Mouse (Mus musculus): ENCODE measurements around the gene Traf4. TPM values are rescaled to one million over a fixed set of nuclear protein-coding genes. Genes with fewer than 3 reads are reported as not detected.

Gene Traf4
- polyA plus RNA-seq, 1 experiment from 2014 or later: 83.8 TPM

GRCm38 (mm10) chr11:78177903-78178858 lies 12.8 kb upstream of the Traf4 start:
- H3K4me3 ChIP-seq (ENCODE audit: low read depth, low read length): peak overlapping the region; percentile 35
- H3K4me1 ChIP-seq (ENCODE audit: control insufficient read depth, insufficient read depth, low read length): peaks cover 30% of the 10 kb centered on the region
- H3K4me2 ChIP-seq (ENCODE audit: low read length): peak overlapping the region; percentile 74
- WGBS: under 1% methylated on average over 56 of the region's 84 CpGs
- peak; percentile 90 for ATAC-seq
- peak overlapping the region; percentile 76 for H3K27ac ChIP-seq (ENCODE audit: low read length)
- H3K27me3 ChIP-seq (ENCODE audit: control insufficient read depth, insufficient read depth, low read depth, low read length): no peaks in the 10 kb centered on the region
- H3K9ac ChIP-seq (ENCODE audit: low read depth, low read length): peak overlapping the region; percentile 54
- H3K9me3 ChIP-seq (replicated peaks; ENCODE audit: control insufficient read depth, low read length, poor library complexity, severe bottlenecking): no peaks in the 10 kb centered on the region
- H3K36me3 ChIP-seq (ENCODE audit: control insufficient read depth, insufficient read depth, low read length): peaks cover 13% of the 10 kb centered on the region

GRCm38 (mm10) chr11:78177437-78177836 lies 12.0 kb upstream of the Traf4 start:
- ATAC-seq: no peak
- peak overlapping the region; percentile 64 for H3K4me3 ChIP-seq (ENCODE audit: low read depth, low read length)
- H3K27ac ChIP-seq (ENCODE audit: low read length): no peak overlapping the region; the same call in 1 of the 2 replicates
- peak overlapping the region; percentile 74 for H3K4me2 ChIP-seq (ENCODE audit: low read length)
- no peaks in the 10 kb centered on the region for H3K9me3 ChIP-seq (replicated peaks; ENCODE audit: control insufficient read depth, low read length, poor library complexity, severe bottlenecking)
- WGBS: 3% methylated on average over 10 of the region's 10 CpGs
- H3K36me3 ChIP-seq (ENCODE audit: control insufficient read depth, insufficient read depth, low read length): peaks cover 13% of the 10 kb centered on the region
- H3K4me1 ChIP-seq (ENCODE audit: control insufficient read depth, insufficient read depth, low read length): peaks cover 30% of the 10 kb centered on the region
- H3K9ac ChIP-seq (ENCODE audit: low read depth, low read length): peak overlapping the region; percentile 7; the same call in 1 of the 2 replicates
- H3K27me3 ChIP-seq (ENCODE audit: control insufficient read depth, insufficient read depth, low read depth, low read length): no peaks in the 10 kb centered on the region

- Histone ChIP-seq H3K4me2 (ENCODE audit: low read length) (peak overlapping the region; percentile 74), H3K9ac (ENCODE audit: low read depth, low read length) (peak overlapping the region; percentile 7; the same call in 1 of the 2 replicates), H3K9me3 (replicated peaks; ENCODE audit: control insufficient read depth, low read length, poor library complexity, severe bottlenecking) (no peaks in the 10 kb centered on the region), H3K4me1 (ENCODE audit: control insufficient read depth, insufficient read depth, low read length) (peaks cover 25% of the 10 kb centered on the region), H3K27ac (ENCODE audit: low read length) (peak overlapping the region; percentile 55), H3K4me3 (ENCODE audit: low read depth, low read length) (peak overlapping the region; percentile 64), H3K36me3 (ENCODE audit: control insufficient read depth, insufficient read depth, low read length) (peaks cover 13% of the 10 kb centered on the region), H3K27me3 (ENCODE audit: control insufficient read depth, insufficient read depth, low read depth, low read length) (no peaks in the 10 kb centered on the region)
- WGBS: under 1% methylated on average over 23 of the region's 23 CpGs
- no peak for ATAC-seq
These were observed 11.5 kb upstream of the Traf4 start for GRCm38 (mm10) chr11:78176905-78177331.

GRCm38 (mm10) chr11:78176402-78176862 lies 11.0 kb upstream of the Traf4 start, which contains the start of the genes Nek8 and Tlcd1:
Gene Nek8 (minus strand): TSS chr11:78176675.
Gene Tlcd1 (plus strand): TSS chr11:78176711.
- 0 out of 2 replicates have a peak, but pooled peaks have one; percentile 21 for ATAC-seq
- Histone ChIP-seq H3K27me3 (ENCODE audit: control insufficient read depth, insufficient read depth, low read depth, low read length) (no peaks in the 10 kb centered on the region), H3K4me2 (ENCODE audit: low read length) (peak within 1 kb of the TSS; percentile 74), H3K4me3 (ENCODE audit: low read depth, low read length) (peak within 1 kb of the TSS; percentile 64), H3K9me3 (replicated peaks; ENCODE audit: control insufficient read depth, low read length, poor library complexity, severe bottlenecking) (no peaks in the 10 kb centered on the region), H3K4me1 (ENCODE audit: control insufficient read depth, insufficient read depth, low read length) (peaks cover 20% of the 10 kb centered on the region), H3K36me3 (ENCODE audit: control insufficient read depth, insufficient read depth, low read length) (peaks cover 13% of the 10 kb centered on the region), H3K27ac (ENCODE audit: low read length) (peak within 1 kb of the TSS; percentile 55), H3K9ac (ENCODE audit: low read depth, low read length) (peak within 1 kb of the TSS; percentile 55)
- WGBS: under 1% methylated on average over 32 of the region's 32 CpGs

- no peak for ATAC-seq
- H3K27ac ChIP-seq (ENCODE audit: low read length): peak overlapping the region; percentile 55
- H3K9me3 ChIP-seq (replicated peaks; ENCODE audit: control insufficient read depth, low read length, poor library complexity, severe bottlenecking): no peaks in the 10 kb centered on the region
- H3K4me1 ChIP-seq (ENCODE audit: control insufficient read depth, insufficient read depth, low read length): peaks cover 20% of the 10 kb centered on the region
- H3K9ac ChIP-seq (ENCODE audit: low read depth, low read length): peak overlapping the region; percentile 55
- WGBS: 5% methylated on average over 9 of the region's 10 CpGs
- peak overlapping the region; percentile 64 for H3K4me3 ChIP-seq (ENCODE audit: low read depth, low read length)
- no peaks in the 10 kb centered on the region for H3K27me3 ChIP-seq (ENCODE audit: control insufficient read depth, insufficient read depth, low read depth, low read length)
- peak overlapping the region; percentile 74 for H3K4me2 ChIP-seq (ENCODE audit: low read length)
- peaks cover 10% of the 10 kb centered on the region for H3K36me3 ChIP-seq (ENCODE audit: control insufficient read depth, insufficient read depth, low read length)
These were observed 10.5 kb upstream of the Traf4 start for GRCm38 (mm10) chr11:78175771-78176401.

GRCm38 (mm10) chr11:78174506-78174905 lies 9.1 kb upstream of the Traf4 start:
- no peak for ATAC-seq
- H3K4me3 ChIP-seq (ENCODE audit: low read depth, low read length): no peak overlapping the region
- 89% methylated on average over 3 of the region's 3 CpGs for WGBS
- no peak overlapping the region for H3K9ac ChIP-seq (ENCODE audit: low read depth, low read length)
- no peaks in the 10 kb centered on the region for H3K27me3 ChIP-seq (ENCODE audit: control insufficient read depth, insufficient read depth, low read depth, low read length)
- H3K27ac ChIP-seq (ENCODE audit: low read length): no peak overlapping the region
- peaks cover 19% of the 10 kb centered on the region for H3K4me1 ChIP-seq (ENCODE audit: control insufficient read depth, insufficient read depth, low read length)
- peaks cover under 1% of the 10 kb centered on the region for H3K36me3 ChIP-seq (ENCODE audit: control insufficient read depth, insufficient read depth, low read length)
- H3K4me2 ChIP-seq (ENCODE audit: low read length): no peak overlapping the region
- no peaks in the 10 kb centered on the region for H3K9me3 ChIP-seq (replicated peaks; ENCODE audit: control insufficient read depth, low read length, poor library complexity, severe bottlenecking)

- Histone ChIP-seq H3K27ac (ENCODE audit: low read length) (no peak overlapping the region), H3K27me3 (ENCODE audit: control insufficient read depth, insufficient read depth, low read depth, low read length) (no peaks in the 10 kb centered on the region), H3K4me1 (ENCODE audit: control insufficient read depth, insufficient read depth, low read length) (peaks cover 11% of the 10 kb centered on the region), H3K36me3 (ENCODE audit: control insufficient read depth, insufficient read depth, low read length) (no peaks in the 10 kb centered on the region), H3K9ac (ENCODE audit: low read depth, low read length) (no peak overlapping the region), H3K4me3 (ENCODE audit: low read depth, low read length) (no peak overlapping the region), H3K4me2 (ENCODE audit: low read length) (no peak overlapping the region), H3K9me3 (replicated peaks; ENCODE audit: control insufficient read depth, low read length, poor library complexity, severe bottlenecking) (no peaks in the 10 kb centered on the region)
- WGBS: 88% methylated on average over 19 of the region's 19 CpGs
- no peak for ATAC-seq
These were observed 7.5 kb upstream of the Traf4 start for GRCm38 (mm10) chr11:78172748-78173383.

- Histone ChIP-seq H3K36me3 (ENCODE audit: control insufficient read depth, insufficient read depth, low read length) (no peaks in the 10 kb centered on the region), H3K27ac (ENCODE audit: low read length) (no peak overlapping the region), H3K4me1 (ENCODE audit: control insufficient read depth, insufficient read depth, low read length) (peaks cover 6% of the 10 kb centered on the region), H3K27me3 (ENCODE audit: control insufficient read depth, insufficient read depth, low read depth, low read length) (no peaks in the 10 kb centered on the region), H3K9ac (ENCODE audit: low read depth, low read length) (no peak overlapping the region), H3K9me3 (replicated peaks; ENCODE audit: control insufficient read depth, low read length, poor library complexity, severe bottlenecking) (no peaks in the 10 kb centered on the region), H3K4me2 (ENCODE audit: low read length) (no peak overlapping the region), H3K4me3 (ENCODE audit: low read depth, low read length) (no peak overlapping the region)
- ATAC-seq: no peak
- 81% methylated on average over 16 of the region's 16 CpGs for WGBS
These were observed 6.8 kb upstream of the Traf4 start for GRCm38 (mm10) chr11:78172034-78172747.

Data from midbrain, embryonic 16.5 days (tissue).